Mouse (Mus musculus) leukemia stem cell, adult 10-12 weeks (primary cell): Measurements from ENCODE around the gene Atl2. TPM values are rescaled to one million over a fixed set of nuclear protein-coding genes. Genes with fewer than 3 reads are reported as not detected.

Experiments
- polyA plus RNA-seq: library from polyadenylated mRNA; stranded (reverse); fragments of >175 nt; gene quantifications from 2 replicates; pipeline ENCODE4 v1.2.3, GENCODE M21; 2012; ENCODE audit warnings: low replicate concordance

Atl2 gene
- 2.9 and 3.4 TPM in 2 replicates for polyA plus RNA-seq

GRCm38 (mm10) chr17:79895911-79896423 is at the start of gene Atl2:
TSS of gene Atl2 (minus strand) at chr17:79896123.

Other genes starting within 250 kb of the Atl2 start
- gene Cyp1b1, start 181.1 kb downstream of the Atl2 start, polyA plus RNA-seq: 2.1 TPM in 1 of 2 replicates, not detected in the other
- 40.5 and 49.8 TPM in 2 replicates for gene Hnrnpll, start 166.2 kb upstream of the Atl2 start, polyA plus RNA-seq
- 0.28 TPM in 1 of 2 replicates, not detected in the other for gene Galm, start 231.3 kb upstream of the Atl2 start, polyA plus RNA-seq